Mouse (Mus musculus) adrenal gland (tissue): ENCODE measurements around the gene Eral1.
"Not testable (repeated sequence)": the region's sequence is repeated elsewhere in the genome, so short reads cannot be mapped to it uniquely, and the experiment has no call there.

Experiments used
- intact Hi-C: fragments of 180-260 bp; cut with DNase I; formaldehyde crosslinking; loops from one replicate; pipeline ENCODE4 v1.15.1; 2025

Eral1 gene

DNA sequence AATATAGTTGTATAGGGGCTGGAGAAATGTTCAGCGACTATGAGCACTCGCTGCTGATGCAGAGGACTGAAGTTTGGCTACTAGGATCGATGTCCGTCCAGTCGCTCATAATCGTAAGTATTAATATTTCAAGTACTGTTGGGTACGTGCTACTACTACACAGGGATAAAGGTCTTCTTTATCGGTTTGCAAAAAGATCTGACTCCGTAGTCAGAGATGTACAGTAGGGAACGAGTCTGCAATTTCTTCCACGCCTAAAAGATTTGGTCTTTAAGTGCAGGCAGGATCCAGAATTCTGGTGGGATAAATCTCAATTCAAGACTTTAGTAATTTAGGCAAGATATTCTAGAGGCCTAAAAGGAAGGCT, 13.9 kb upstream of the Eral1 start:
- intact Hi-C loops, result no loop called here

DNA sequence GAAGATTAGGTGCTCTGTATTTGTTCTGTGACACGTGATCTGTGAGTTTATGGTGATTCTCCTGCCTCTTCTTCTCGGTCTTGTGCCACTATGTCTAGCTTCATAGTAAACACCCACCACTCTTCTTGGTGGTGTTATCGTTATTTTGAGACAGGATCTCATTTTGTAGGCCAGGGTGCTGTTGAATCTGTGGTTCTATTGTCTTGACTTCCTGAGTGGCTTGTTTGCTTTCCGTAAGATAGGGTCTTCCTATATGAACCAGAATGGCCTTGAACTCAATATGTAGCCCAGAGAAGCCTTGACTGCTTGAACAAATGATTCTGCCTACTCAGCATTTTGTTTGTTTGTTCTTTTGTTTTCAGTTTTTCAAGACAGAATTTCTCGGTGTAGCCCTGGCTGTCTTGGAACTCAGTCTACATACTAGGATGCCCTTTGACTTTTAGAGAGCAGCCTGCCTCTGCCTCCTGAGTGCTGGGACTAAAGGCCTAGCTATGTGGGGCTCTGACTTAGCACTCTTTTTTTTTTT, 7.6 kb upstream of the Eral1 start:
- intact Hi-C loops, result no loop called here

GRCm38 (mm10) chr11:78086925-78087479, 6.8 kb upstream of the Eral1 start:
- intact Hi-C loops, result no loop called here

GRCm38 (mm10) chr11:78083595-78083994, 3.4 kb upstream of the Eral1 start:
- intact Hi-C loops, result no loop called here

GRCm38 (mm10) chr11:78074666-78075065, 5.5 kb downstream of the Eral1 start:
- intact Hi-C loops, result no loop called here

GRCm38 (mm10) chr11:78074277-78074652, 5.9 kb downstream of the Eral1 start:
- intact Hi-C loops, result no loop called here

- intact Hi-C loops, result no loop called here
Observed at GRCm38 (mm10) chr11:78073577-78074276, 6.5 kb downstream of the Eral1 start.

- intact Hi-C loops, result no loop called here
Observed at GRCm38 (mm10) chr11:78072425-78073130, 7.6 kb downstream of the Eral1 start.

GRCm38 (mm10) chr11:78071938-78072337, 8.2 kb downstream of the Eral1 start:
- intact Hi-C loops, result no loop called here

DNA sequence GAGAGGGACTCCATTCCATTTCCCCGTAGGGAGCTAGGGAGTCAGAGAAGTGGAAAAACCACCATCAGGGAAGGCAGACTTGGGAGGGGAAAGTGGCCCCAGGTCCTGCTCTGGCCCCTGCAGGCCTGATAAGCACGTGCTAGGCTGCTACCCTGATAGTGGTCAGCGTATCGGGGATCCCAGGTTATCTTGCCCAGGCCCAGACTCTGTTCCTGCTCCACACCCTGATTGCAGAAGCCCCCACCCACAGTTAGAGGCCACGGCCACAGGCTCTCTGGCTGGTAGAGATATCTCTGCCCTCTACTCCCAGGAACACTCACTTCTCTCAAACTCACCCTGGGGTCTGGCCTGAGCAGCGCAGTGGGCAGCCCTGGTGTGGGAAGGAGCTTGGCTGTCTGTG, 10.5 kb downstream of the Eral1 start:
- intact Hi-C loops, result no loop called here

DNA sequence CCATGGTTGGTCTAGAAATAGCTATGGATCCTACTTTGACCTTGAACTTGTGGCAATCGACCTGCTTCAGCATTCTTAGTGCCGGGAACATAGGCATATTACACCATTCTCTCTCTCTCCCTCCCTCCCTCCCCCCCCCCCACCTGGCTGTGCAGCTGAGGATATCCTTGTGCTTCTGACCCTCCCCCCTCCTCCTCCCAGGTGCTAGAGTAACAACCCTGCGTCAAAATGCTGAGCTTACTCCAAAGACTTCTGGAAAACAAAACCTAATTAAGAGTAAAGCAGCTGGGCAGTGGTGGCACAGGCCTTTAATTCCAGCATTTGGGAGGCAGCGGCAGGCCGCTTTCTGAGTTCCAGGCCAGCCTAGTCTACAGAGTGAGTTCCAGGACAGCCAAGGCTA, 11.1 kb downstream of the Eral1 start:
- intact Hi-C loops, result no loop called here

- intact Hi-C loops, result no loop called here
Observed at GRCm38 (mm10) chr11:78067566-78067965, 12.6 kb downstream of the Eral1 start.

DNA sequence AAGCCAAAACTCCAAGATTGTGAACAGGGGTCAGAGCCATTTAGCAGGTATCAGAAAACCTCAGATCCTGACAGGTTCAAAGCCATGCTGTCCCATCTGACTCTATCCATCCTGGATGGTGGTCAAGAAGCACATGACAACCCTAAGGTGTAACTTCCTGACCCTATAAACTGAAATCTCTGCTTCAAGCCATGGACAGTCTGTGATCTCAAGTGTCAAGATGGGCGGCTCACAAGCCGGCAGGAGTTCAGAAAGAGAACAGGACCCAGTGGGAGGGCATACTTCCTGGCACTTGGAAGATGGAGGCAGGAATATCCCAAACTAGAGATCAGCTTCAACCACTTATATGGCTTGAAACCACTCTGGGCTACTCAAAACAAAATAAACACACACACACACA, 13.5 kb downstream of the Eral1 start:
- intact Hi-C loops, result no loop called here

DNA sequence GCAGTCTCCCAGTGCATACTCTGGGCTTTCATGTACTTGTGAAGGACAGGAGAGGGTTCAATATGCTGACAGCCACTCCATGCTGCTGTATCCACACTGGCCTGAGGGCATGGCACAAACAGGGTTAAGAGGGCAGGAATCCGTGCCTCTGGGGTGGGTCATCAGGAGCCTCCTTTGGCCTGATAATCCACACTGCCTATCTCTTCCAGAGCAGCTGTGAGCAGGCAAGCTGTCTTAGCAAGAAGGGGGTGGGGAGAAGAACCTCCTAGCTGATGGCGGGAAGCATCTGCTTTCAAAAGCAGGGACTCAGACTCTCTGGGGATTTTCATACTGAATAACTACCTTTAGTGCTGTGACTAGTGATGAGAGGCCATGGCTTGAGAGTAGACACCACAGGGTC, 14.3 kb downstream of the Eral1 start:
- intact Hi-C loops, result no loop called here

DNA sequence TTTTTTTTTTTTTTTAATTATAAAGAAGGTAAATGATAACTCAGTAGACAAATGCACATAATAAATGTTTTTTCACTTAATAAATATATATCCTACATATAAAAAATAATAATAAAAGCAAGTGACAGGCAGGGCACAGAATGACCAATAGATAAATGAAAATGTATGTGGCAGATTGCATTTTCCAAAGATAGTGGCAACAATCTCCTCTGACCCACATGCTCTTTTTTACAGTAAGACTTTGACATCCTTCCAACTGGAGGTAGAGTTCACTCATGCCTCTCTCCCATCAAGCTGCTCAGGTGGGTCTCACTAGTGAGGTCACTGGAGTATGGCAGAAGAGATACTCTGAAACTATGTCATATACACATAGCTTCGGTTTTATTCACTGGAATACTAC, 17.6 kb downstream of the Eral1 start:
- intact Hi-C loops, result loop anchor here (5.0 kb wide), 1 partner anchor 90 kb away; no protein-coding TSS in a partner anchor

- intact Hi-C loops, result loop anchor here (5.0 kb wide), 2 partner anchors 92 to 117 kb away; partner anchors contain the start of genes Nek8 and Tlcd1
Observed at GRCm38 (mm10) chr11:78059833-78060757, 20.1 kb downstream of the Eral1 start.

- intact Hi-C loops, result loop anchor here (5.0 kb wide), 1 partner anchor 120 kb away; the partner anchor contains the start of genes Nek8 and Tlcd1
Observed at GRCm38 (mm10) chr11:78056946-78057345, 23.2 kb downstream of the Eral1 start.

GRCm38 (mm10) chr11:78053078-78053477, 27.1 kb downstream of the Eral1 start:
- intact Hi-C loops, result no loop called here

GRCm38 (mm10) chr11:78048637-78049036, 31.5 kb downstream of the Eral1 start:
- intact Hi-C loops, result not testable (repeated sequence)

- intact Hi-C loops, result no loop called here
Observed at GRCm38 (mm10) chr11:78044758-78045251, 35.4 kb downstream of the Eral1 start.

GRCm38 (mm10) chr11:78042290-78042870, 37.8 kb downstream of the Eral1 start:
- intact Hi-C loops, result not testable (repeated sequence)
